Comparison of ENCODE assay signal across 11 mouse cellular contexts in the genomic region with DNA sequence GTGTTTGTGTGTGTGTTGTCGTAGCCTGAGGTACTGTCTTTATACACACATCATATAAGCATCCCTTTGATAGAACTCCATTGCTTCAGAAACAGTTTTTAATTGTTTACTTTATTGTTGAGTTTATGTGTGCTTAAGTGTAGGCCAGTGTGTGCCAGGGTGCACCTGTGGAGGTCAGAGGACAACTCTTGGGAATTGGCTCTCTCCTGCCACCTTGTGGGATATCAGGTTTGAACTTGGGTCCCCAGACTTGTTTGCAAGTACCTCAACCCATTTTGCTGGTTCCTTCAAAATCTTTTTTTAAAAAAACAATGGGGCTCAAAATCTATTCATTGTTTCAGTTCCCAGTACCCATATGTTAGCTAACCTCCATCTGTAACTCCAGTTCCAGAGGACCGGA. TPM values are rescaled to one million over a fixed set of nuclear protein-coding genes. Genes with fewer than 3 reads are reported as not detected.
DNase-seq lines count a peak whose midpoint lies in the region; TF ChIP-seq lines count a peak whose summit lies in the region.
"Had no signal": no experiment of that assay in that cellular context is flagged by ENCODE, and none has a peak within 500 bp of the region (broad histone marks: within the 10 kb centered on the region; RNA-seq: fewer than 3 reads in every experiment).

No protein-coding gene starts in this region.

- no peaks in the 10 kb centered on the region for H3K4me1 ChIP-seq in ES-E14 (ENCODE audit: control insufficient read depth in 2 of 2, insufficient read depth in 2 of 2, low read length in 2 of 2, poor library complexity in 1 of 2)

- H3K27ac ChIP-seq in ES-E14 (ENCODE audit: insufficient read depth, low read depth, low read length, poor library complexity, severe bottlenecking), result no peak overlapping the region
- H3K27ac ChIP-seq: macrophage had no signal

- peak; percentile 59 for DNase-seq in kidney, adult 18-20 months
- DNase-seq in kidney, postnatal 14 days, result no peak
- DNase-seq in 416B (ENCODE audit: low read depth) (peak; percentile 57), ES-E14 (ENCODE audit: low read depth, low spot score) (no peak)
- peak; percentile 72 to 74 for DNase-seq in kidney, postnatal 25 days
- DNase-seq in urinary bladder, adult 18-20 months (ENCODE audit: low spot score in 2 of 2), result no peak
- DNase-seq in cerebellum, postnatal 36 days, result no peak
- no peak for DNase-seq in ovary, postnatal 36 days (ENCODE audit: low spot score)
- DNase-seq: gastrocnemius, postnatal 10 days; right cerebral cortex, postnatal 14 days had no signal

- H3K9me3 ChIP-seq in ES-E14 (ENCODE audit: control insufficient read depth, insufficient read depth, low read depth, low read length), result no peaks in the 10 kb centered on the region

- no peak overlapping the region for H3K4me3 ChIP-seq in ES-E14 (ENCODE audit: insufficient read depth in 1 of 2, low read depth in 1 of 2, low read length in 2 of 2, poor library complexity in 1 of 2, severe bottlenecking in 1 of 2)

- no peak overlapping the region for H3K9ac ChIP-seq in ES-E14 (ENCODE audit: insufficient read depth, low read depth, low read length, poor library complexity, severe bottlenecking)

- no peaks in the 10 kb centered on the region for H3K36me3 ChIP-seq in ES-E14 (ENCODE audit: control insufficient read depth, insufficient read depth, low read length, poor library complexity, severe bottlenecking)

- in situ Hi-C loops in ES-E14 (cut with MboI; ENCODE audit: low sequenced_read_pairs in 2 of 2, unreplicated experiment in 2 of 2), result loop anchor here in 1 of 2 experiments (25.0 kb wide), 1 partner anchor 131 kb away; a partner anchor contains a TSS

TF ChIP-seq in ES-E14, 5 proteins besides CTCF, POLR2A, EP300 and RAD21:
- peak; percentile 42; the same call in 1 of the 2 replicates for TF ChIP-seq ZC3H11A (IDR thresholded peaks at IDR 0.05; ENCODE audit: borderline replicate concordance, low read depth, low read length)
- TF ChIP-seq HCFC1 (IDR thresholded peaks at IDR 0.05; ENCODE audit: borderline replicate concordance, insufficient read depth, low read length), result no peak

RNA-seq across cellular contexts. Expression of a gene that starts 2.4 kb away (rescaled TPM):
- total RNA-seq in ES-E14 (2012; rRNA removed), result 14.7 and 21.5 TPM in 2 replicates

RNA-seq across cellular contexts. Expression of a gene that starts 17.2 kb away (rescaled TPM):
- total RNA-seq in ES-E14 (2012; rRNA removed), result 94.2 and 96.4 TPM in 2 replicates

RNA-seq across cellular contexts. Expression of a gene that starts 21.8 kb away (rescaled TPM):
- total RNA-seq in ES-E14 (2012; rRNA removed), result 14.9 and 21.2 TPM in 2 replicates

RNA-seq across cellular contexts. Expression of a gene that starts 25.5 kb away (rescaled TPM):
- 0.05 and 0.27 TPM in 2 replicates for total RNA-seq in ES-E14 (2012; rRNA removed)

RNA-seq across cellular contexts. Expression of a gene that starts 29.8 kb away (rescaled TPM):
- 14.3 and 16.6 TPM in 2 replicates for total RNA-seq in ES-E14 (2012; rRNA removed)

Comparison
In these comparisons a context has a peak if more than half of its experiments do, and no peak if none do; other contexts are left out.
1. DNase-seq: peak in kidney, adult 18-20 months (single experiment), 416B (single experiment) and kidney, postnatal 25 days (2 of 2); none in kidney, postnatal 14 days (single experiment), ES-E14 (single experiment), urinary bladder, adult 18-20 months (0 of 2), cerebellum, postnatal 36 days (0 of 2) and ovary, postnatal 36 days (single experiment).